Mouse (Mus musculus) liver, adult 2 months (tissue): ENCODE data around the gene Zdhhc18.

Experiments used
- CTCF ChIP-seq: fragments of 200-500 bp; IDR thresholded peaks from 2 replicates; pipeline ENCODE4 v1.5.1; 2011; ENCODE audit warnings: low read depth, low read length, control low read depth
- POLR2A ChIP-seq: fragments of 200-500 bp; IDR thresholded peaks from 2 replicates; pipeline ENCODE4 v1.6.1; 2011; ENCODE audit warnings: low read length, control low read depth; ENCODE audit not compliant: insufficient read depth; ENCODE audit errors: extremely low read depth

GRCm38 (mm10) chr4:133567251-133567650, 82.7 kb downstream of the Zdhhc18 start:
- TF ChIP-seq CTCF (no peak), POLR2A (no peak)
